Mouse (Mus musculus) lung, adult 2 months (tissue): ENCODE measurements around the gene Gcsh. TPM values are rescaled to one million over a fixed set of nuclear protein-coding genes. Genes with fewer than 3 reads are reported as not detected.

Experiments
- DNase-seq: peaks from one replicate; pipeline ENCODE4 v3.0.0; 2022
- H3K4me1 ChIP-seq: fragments of 200-500 bp; 2 replicates; pipeline ENCODE4 v1.6.1; 2011; ENCODE audit warnings: low read length; ENCODE audit not compliant: control insufficient read depth, insufficient read depth
- H3K4me3 ChIP-seq: fragments of 200-500 bp; replicated peaks from 2 replicates; pipeline ENCODE3; 2011; ENCODE audit warnings: low read depth, mild to moderate bottlenecking, control low read depth, low read length; ENCODE audit errors: extremely low read depth
- CTCF ChIP-seq: fragments of 200-500 bp; IDR thresholded peaks from 2 replicates; pipeline ENCODE4 v1.5.1; 2011; ENCODE audit warnings: mild to moderate bottlenecking, low read length, control low read depth; ENCODE audit not compliant: insufficient read depth
- POLR2A ChIP-seq: fragments of 200-500 bp; IDR thresholded peaks from 2 replicates; pipeline ENCODE4 v1.6.1; 2011; ENCODE audit warnings: low read depth, mild to moderate bottlenecking, control low read depth, low read length, borderline replicate concordance; ENCODE audit errors: extremely low read depth
- WGBS: fragments of 180-500 bp; shearing (Covaris S2); methylation state at CpG from one replicate; pipeline ENCODE4 v1.1.7; 2018; 5-methylcytosine and 5-hydroxymethylcytosine counted together
- polyA plus RNA-seq: library from polyadenylated mRNA; depleted of rRNA; stranded (reverse); fragments of >200 nt; gene quantifications from 2 replicates; pipeline ENCODE4 v1.2.3, GENCODE M21; 2012

The Gcsh gene
- polyA plus RNA-seq, 1 experiment: 14.7 TPM

GRCm38 (mm10) chr8:116947589-116947988, 45.7 kb downstream of the Gcsh start:
- peaks cover 5% of the 10 kb centered on the region; the same call in 1 of the 2 replicates for H3K4me1 ChIP-seq
- WGBS: 68% methylated on average over 7 of the region's 7 CpGs

GRCm38 (mm10) chr8:116946851-116947250, 46.5 kb downstream of the Gcsh start:
- peaks cover 4% of the 10 kb centered on the region; the same call in 1 of the 2 replicates for H3K4me1 ChIP-seq
- 53% methylated on average over 6 of the region's 6 CpGs for WGBS
- TF ChIP-seq CTCF (no peak), POLR2A (no peak)
- DNase-seq: no peak
- H3K4me3 ChIP-seq: no peak overlapping the region

More at GRCm38 (mm10) chr8:116947589-116947988, 45.7 kb downstream of the Gcsh start:
- no peak overlapping the region for H3K4me3 ChIP-seq
- no peak for TF ChIP-seq POLR2A
- TF ChIP-seq CTCF: no peak
- no peak for DNase-seq

GRCm38 (mm10) chr8:116946268-116946838, 47.0 kb downstream of the Gcsh start:
- DNase-seq: no peak
- Histone ChIP-seq H3K4me1 (peaks cover 1% of the 10 kb centered on the region; the same call in 1 of the 2 replicates), H3K4me3 (peak overlapping the region; percentile 38)
- TF ChIP-seq CTCF (no peak), POLR2A (no peak)
- 47% methylated on average over 21 of the region's 21 CpGs for WGBS

GRCm38 (mm10) chr8:116945169-116945910, 48.0 kb downstream of the Gcsh start:
- 72% methylated on average over 9 of the region's 9 CpGs for WGBS
- no peak overlapping the region for H3K4me3 ChIP-seq
- TF ChIP-seq CTCF (no peak), POLR2A (no peak)

GRCm38 (mm10) chr8:116944385-116944696, 49.0 kb downstream of the Gcsh start:
- TF ChIP-seq CTCF (no peak), POLR2A (no peak)
- Histone ChIP-seq H3K4me3 (peak overlapping the region; percentile 31), H3K4me1 (no peaks in the 10 kb centered on the region)
- WGBS: 10% methylated on average over 4 of the region's 4 CpGs
- no peak for DNase-seq

More at GRCm38 (mm10) chr8:116945169-116945910, 48.0 kb downstream of the Gcsh start:
- DNase-seq: no peak
- H3K4me1 ChIP-seq: no peaks in the 10 kb centered on the region

- Histone ChIP-seq H3K4me1 (no peaks in the 10 kb centered on the region), H3K4me3 (peak overlapping the region; percentile 95)
- peak; percentile 56 for DNase-seq
- no peak for TF ChIP-seq POLR2A
- no peak for TF ChIP-seq CTCF
- WGBS: 1% methylated on average over 61 of the region's 62 CpGs
Observed at GRCm38 (mm10) chr8:116943555-116944384, 49.6 kb downstream of the Gcsh start.

- Histone ChIP-seq H3K4me1 (no peaks in the 10 kb centered on the region), H3K4me3 (peak within 1 kb of the TSS; percentile 95)
- peak; percentile 76 for DNase-seq
- under 1% methylated on average over 46 of the region's 46 CpGs for WGBS
- TF ChIP-seq CTCF: peak; percentile 39
- TF ChIP-seq POLR2A: no peak
Observed at GRCm38 (mm10) chr8:116943161-116943554, 50.2 kb downstream of the Gcsh start, which contains the start of gene Atmin. Gene Atmin (plus strand): TSS chr8:116943393.

GRCm38 (mm10) chr8:116942284-116943058, 50.9 kb downstream of the Gcsh start:
- DNase-seq: no peak
- Histone ChIP-seq H3K4me1 (no peaks in the 10 kb centered on the region), H3K4me3 (no peak overlapping the region)
- WGBS: 62% methylated on average over 12 of the region's 12 CpGs
- TF ChIP-seq POLR2A (no peak), CTCF (no peak)

- DNase-seq: no peak
- H3K4me3 ChIP-seq: no peak overlapping the region
- WGBS: 90% methylated on average over 6 of the region's 6 CpGs
- H3K4me1 ChIP-seq: no peaks in the 10 kb centered on the region
- TF ChIP-seq CTCF (no peak), POLR2A (no peak)
Observed at GRCm38 (mm10) chr8:116935506-116935905, 57.8 kb downstream of the Gcsh start.
